Comparison of ENCODE assay signal across 15 mouse cellular contexts in genomic region chr3:141919661-141920060, GRCm38 (mm10).
"Had no signal": no experiment of that assay in that cellular context is flagged by ENCODE, and none has a peak within 500 bp of the region (broad histone marks: within the 10 kb centered on the region; RNA-seq: fewer than 3 reads in every experiment).

No protein-coding gene starts in this region.

- DNase-seq: kidney, postnatal 25 days; layer of hippocampus, adult 9-11 months; liver; lung, adult 18-20 months; thymus, adult 18-20 months; thymus, postnatal 36 days had no signal

- H3K27me3 ChIP-seq: liver, embryonic 12.5 days; liver, embryonic 15.5 days; midbrain, embryonic 12.5 days; midbrain, embryonic 15.5 days; neural tube, embryonic 12.5 days; neural tube, embryonic 15.5 days had no signal

- ATAC-seq: liver, embryonic 12.5 days; midbrain, embryonic 15.5 days had no signal

- H3K4me3 ChIP-seq: layer of hippocampus, adult 2 months; liver, embryonic 12.5 days; liver, embryonic 15.5 days; midbrain, embryonic 12.5 days; midbrain, embryonic 15.5 days; neural tube, embryonic 12.5 days; neural tube, embryonic 15.5 days had no signal

- H3K4me1 ChIP-seq: liver, embryonic 12.5 days; liver, embryonic 15.5 days; midbrain, embryonic 15.5 days; neural tube, embryonic 15.5 days had no signal

- H3K36me3 ChIP-seq: liver, embryonic 12.5 days; liver, embryonic 15.5 days; midbrain, embryonic 12.5 days; midbrain, embryonic 15.5 days; neural tube, embryonic 12.5 days; neural tube, embryonic 15.5 days had no signal

- H3K27ac ChIP-seq: kidney, postnatal 0 days; layer of hippocampus, adult 2 months; liver, embryonic 12.5 days; liver, embryonic 15.5 days; macrophage; midbrain, embryonic 12.5 days; midbrain, embryonic 15.5 days; neural tube, embryonic 12.5 days; neural tube, embryonic 15.5 days had no signal

- H3K9ac ChIP-seq: liver, embryonic 12.5 days; liver, embryonic 15.5 days; midbrain, embryonic 12.5 days; midbrain, embryonic 15.5 days; neural tube, embryonic 12.5 days; neural tube, embryonic 15.5 days had no signal

- H3K9me3 ChIP-seq: liver, embryonic 12.5 days; liver, embryonic 15.5 days; midbrain, embryonic 12.5 days; midbrain, embryonic 15.5 days; neural tube, embryonic 12.5 days; neural tube, embryonic 15.5 days had no signal

- H3K4me2 ChIP-seq: liver, embryonic 12.5 days; liver, embryonic 15.5 days; midbrain, embryonic 12.5 days; midbrain, embryonic 15.5 days; neural tube, embryonic 12.5 days; neural tube, embryonic 15.5 days had no signal
